Mouse (Mus musculus) ovary, postnatal 14 days (tissue): Measurements from ENCODE around the gene Rhobtb3.
A peak's percentile ranks its signal among the peaks of the same experiment; 100 is the strongest.

Experiments
- DNase-seq: peaks from one replicate; pipeline ENCODE4 v3.0.0; 2022; ENCODE audit warnings: low spot score

Rhobtb3 gene

DNA sequence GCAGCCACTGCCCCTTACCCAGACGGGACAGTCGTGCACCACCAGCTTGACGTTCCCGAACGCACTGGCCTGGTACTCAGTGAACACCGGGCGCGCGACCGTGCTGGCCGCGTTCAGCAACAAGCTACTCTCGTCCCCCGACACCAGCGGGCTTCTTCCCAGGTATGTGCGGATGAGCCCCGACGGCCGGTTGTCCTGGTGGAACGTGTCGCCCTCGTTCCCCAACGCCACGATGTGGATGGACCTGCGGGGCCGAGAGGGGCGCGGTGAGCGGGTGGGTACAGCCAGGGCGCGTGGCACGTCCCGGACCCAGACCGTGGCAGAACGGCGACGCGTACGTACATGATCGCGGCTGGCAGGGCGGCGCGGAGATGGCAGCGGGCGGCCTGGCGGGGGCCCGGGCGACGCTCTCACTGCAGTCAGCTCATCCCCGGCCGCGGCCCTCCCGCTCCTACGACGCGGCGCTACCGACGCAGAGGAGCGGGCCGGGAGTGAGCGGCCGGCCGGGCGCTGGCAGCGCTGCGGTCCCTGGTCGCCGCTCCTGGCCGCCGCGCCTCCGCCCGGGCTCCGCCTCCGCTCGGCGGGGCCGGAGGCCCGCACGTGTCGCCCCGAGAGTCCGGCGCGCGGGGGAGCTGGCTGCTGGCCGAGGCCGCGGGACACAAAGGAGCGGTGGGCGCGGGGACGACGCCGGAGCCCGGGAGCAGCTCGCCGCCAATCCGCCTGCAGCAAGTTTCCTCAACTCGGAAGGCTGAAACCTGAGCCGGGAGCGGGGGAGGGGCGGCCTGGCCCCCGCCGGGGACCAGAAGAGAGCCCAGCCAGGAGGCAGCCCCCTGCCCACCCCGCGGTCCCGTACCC is at the start of gene Rhobtb3:
Gene Rhobtb3, minus strand, starts transcription at position 737 of the 855 bp plus-strand sequence.
- peak; percentile 71 for DNase-seq

DNA sequence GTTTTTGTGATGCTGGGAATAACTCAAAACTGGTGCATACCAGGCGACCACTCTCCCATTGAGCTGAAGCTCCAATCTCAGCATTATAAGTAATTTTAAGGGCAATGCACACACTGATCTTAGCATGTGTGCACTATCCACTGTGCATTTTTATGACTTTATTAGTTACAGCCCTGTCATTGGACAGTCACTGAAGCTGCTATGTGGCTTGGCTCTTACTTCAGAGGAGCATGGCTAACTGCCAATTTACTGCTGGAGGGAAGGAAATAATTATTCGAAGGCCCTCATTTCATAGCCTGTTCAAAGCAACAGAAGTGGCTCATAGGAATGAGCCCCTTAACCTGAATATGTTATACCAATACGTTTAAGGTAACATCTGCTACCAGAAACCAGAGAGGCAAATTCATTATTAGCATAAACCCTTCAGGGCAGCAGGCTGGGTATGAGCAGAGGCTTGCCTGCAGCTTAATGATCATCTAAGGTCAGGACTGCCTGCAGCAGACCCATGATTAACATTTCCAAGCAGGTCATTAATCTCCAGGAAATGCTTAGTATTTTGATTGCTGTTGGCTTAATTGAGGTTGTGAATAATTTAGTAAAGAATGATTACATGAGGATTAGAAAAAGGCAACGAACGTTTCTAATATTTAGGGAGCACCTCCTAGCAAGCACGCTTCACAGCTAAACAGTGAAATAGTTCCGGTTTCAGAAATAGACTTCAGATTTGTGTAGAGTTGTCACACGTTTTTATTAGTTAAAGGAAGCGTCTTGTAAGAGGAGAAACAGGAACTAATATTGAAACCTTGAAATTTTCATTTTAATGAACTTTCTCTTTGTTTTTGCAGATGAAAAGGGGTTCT is 48.7 kb upstream of the Rhobtb3 start:
- DNase-seq, result no peak

DNA sequence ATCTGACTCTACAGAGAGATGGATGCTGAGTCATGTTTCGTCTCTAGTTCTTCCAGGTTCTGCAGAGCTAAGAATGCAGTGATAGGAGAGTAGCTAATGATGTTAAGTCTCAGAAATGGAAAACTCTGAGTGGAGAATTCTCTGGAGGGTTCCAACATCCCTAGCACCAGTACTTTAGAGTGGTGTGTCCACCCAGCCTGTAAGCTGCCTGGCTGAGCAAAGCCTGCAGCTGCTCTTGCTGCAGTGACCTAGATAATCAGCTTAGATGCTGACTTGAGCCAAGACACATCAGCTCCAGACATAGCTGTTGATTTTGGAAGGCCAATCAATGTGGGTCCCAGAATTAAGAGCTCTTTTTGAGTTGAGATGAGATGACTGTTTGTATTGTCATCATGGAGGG is 44.4 kb upstream of the Rhobtb3 start:
- DNase-seq, result no peak

DNA sequence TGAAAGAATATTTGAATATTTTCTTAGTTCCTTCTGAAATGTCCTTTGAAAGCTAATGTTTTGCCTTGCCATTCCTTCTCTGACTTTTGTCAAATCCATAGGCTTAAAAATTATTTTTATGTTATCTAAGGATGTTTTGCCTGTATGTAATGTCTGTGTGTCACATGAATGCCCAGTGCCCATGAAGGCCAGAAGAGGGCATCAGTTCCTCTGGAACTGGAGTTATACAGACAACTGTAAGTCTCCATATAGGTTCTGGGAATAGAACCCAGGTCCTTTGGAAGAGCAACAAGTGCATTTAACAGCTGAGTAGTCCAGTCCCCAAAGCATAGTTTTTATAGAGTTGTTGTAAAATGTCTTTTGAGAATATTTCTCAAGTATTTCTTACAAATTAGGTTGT is 38.2 kb upstream of the Rhobtb3 start:
- DNase-seq, result no peak

DNA sequence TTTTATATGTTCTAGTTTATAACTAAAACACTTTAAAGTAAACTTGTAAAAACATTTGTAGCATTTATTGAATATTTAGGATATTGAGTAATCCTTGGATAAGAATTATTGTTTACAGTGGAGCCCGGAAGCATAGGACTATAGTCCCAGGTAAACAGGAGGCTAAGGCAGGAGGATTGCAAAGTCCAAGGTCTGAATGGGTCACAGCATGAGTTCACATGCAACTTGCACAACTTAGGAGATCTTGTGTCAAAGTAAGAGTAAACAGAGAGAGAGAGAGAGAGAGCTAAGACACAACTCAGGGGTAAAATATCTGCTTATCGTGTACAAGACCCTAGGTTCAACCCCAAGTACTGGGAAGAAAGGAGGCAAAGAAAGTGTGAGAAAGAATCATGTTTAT is 32.9 kb upstream of the Rhobtb3 start:
- no peak for DNase-seq

DNA sequence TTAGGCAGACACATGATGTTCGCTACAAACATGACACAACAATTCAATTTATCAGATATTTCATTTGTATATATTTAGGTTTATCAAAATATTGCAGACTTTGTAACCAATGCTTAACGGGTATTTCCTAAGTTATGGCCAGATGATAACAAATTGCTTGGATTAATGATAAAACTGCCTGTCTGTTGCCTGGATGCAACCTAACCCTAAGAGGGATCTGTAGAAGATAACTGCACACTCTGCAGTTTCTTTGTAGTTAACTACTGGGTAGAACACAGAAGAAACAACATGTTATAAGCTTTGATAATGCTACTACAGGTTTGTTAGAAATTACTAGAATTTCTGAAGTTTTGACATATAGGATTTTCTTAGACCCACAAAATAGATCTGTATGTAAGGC is 32.5 kb upstream of the Rhobtb3 start:
- DNase-seq, result no peak

DNA sequence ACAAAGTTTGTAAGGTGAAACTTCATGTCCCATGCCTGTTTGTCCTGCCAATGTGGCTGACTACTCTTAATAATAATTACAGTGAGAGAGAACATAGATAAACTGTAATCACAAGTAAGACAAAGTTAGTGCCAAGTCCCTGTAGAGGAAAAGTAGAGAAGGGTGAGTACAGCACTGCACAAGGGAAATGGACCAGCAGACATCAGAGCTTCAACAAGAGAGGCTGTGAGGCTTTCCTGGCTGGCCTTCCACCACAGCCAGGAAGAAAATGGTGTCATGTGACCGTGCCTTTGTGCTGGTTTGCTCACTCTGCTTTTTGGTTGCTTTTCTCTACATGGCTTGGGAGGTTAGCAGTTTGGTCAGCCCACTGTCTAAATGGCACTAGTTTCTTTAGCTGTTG is 31.9 kb upstream of the Rhobtb3 start:
- no peak for DNase-seq

DNA sequence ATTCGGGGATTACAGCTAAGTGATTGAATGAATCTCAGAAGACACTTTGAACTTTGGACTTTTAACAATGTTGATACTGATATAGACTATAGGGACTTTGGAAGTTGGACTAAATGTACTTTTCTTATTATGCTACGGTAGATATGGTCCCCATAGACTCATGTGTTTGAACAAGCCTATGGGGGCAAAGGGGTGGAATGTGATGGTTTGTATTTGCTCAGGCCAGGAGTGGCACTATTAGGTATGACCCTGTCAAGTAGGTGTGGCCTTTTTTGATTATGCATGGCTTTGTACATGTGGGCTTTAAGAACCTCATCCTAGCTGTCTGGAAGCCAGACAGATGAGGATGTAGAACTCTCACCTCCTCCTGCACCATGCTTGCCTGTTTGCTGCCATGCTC is 30.8 kb upstream of the Rhobtb3 start:
- DNase-seq, result no peak

DNA sequence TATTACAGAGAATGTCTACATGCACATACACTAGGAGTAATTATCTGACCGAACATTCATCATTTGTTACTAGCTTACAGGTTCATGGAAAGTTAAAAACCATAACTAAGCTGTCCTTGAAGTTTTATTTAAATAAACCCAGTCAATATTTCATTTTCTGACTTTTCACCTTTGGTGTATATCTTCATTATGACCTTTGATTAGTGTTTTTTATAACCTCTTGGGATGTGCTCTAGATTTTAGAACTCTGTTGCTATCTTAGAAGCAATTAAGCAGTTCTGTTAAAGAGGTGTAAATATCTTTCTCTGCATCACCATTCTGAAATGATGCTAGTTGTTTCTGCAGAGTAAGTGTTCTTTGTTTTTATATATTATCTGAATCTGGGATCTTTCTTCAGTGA is 23.1 kb upstream of the Rhobtb3 start, which contains the start of gene Spata9:
Gene Spata9, plus strand, starts transcription at position 301 of the 400 bp plus-strand sequence.
- DNase-seq, result no peak

DNA sequence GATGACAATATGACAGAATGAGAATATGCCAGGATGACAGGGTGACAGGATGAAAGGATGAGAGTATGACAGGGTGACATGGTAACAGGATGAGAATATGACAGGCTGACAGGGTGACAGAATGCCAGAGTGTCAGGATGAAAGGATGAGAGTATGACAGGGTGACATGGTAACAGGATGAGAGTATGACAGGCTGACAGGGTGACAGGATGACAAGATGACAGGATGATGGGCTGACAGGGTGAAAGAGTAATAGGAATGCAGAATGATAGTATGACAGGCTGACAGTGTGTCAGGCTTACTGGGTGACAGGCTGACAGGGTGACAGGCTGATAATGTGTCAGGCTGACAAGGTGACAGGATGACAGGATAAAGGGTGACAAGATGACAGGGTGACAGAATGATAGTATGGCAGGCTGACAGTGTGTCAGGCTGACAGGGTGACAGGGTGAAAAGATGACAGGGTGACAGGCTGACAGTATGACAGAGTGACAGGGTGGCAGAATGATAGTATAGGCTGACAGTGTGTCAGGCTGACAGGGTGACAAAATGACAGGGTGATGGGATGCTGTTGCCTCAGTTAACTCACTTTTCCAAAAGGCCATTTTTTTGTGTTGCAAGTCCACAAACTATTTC is 11.8 kb upstream of the Rhobtb3 start:
- no peak for DNase-seq

DNA sequence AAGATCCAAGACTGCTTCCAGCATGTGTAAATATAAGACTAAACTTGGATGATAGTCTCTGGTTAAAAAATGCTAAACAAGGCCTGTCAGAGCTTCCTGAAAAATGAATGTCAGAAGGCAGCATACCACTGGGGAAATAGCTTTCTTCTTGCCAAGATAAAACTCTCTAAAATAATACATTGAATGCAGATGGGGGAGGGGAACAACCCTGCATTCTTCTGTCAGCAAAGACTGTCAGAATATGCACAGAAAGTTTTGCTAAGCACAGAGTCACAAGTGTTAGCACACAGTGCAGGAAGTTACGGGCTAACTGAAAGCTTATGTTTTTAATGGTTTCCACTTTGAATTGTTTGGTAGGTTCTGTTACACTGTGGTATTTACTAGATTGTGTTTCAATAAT is 6.6 kb upstream of the Rhobtb3 start:
- no peak for DNase-seq

DNA sequence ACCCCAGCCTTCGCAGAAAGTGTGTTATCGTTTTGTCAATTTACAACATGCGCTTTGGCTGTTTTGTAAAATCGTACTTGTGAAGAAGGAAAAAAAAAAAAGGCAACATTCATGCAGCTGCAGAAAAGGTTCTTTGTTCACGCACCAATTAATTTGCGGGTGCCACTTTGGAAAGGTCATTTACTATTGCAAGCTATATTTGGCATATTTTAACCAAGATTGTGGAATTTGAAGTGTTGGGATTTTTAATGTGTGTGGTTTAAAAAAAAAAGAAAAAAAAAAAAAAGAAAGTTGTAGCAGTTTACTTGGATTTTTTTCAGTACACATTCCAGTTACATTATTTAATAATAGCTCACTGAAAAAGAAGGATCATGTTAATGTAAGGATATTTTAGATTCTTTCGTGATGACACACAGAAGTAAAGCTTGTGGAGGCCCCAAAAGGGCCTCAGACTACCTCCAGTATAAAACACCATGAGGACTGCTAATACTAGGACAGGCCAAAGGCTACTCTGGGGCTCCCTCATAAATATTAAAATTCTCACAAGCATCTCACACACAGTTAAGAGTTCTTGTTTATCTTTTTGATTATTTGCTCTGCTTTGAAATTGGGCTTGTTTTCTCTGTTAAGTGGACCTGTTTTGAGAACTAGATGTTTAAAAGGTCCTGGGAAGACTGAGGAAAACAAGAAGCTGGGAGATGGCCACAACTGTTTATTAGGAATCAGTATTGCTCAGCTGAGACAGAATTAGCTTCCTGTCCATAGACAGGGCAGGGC is 507 bp upstream of the Rhobtb3 start:
- DNase-seq, result no peak

DNA sequence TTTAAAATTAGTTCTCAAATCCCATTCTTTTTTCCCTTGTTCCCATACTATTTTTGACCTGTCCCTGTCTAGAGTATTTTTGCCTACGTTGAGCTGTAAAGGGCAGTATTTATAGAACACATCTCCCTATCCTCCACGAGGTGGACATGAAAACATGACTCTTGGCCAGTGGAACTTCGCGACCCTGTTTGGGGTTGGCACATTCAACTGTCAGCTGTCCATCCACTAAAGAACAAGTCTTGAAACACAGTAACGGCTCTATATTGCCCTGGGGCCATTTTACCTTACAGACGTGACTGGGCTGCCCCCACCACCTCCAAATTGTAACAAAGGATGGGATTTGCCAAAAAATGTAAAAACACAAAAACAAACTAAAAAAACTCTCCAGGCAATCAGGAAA is 994 bp downstream of the Rhobtb3 start:
- no peak for DNase-seq

DNA sequence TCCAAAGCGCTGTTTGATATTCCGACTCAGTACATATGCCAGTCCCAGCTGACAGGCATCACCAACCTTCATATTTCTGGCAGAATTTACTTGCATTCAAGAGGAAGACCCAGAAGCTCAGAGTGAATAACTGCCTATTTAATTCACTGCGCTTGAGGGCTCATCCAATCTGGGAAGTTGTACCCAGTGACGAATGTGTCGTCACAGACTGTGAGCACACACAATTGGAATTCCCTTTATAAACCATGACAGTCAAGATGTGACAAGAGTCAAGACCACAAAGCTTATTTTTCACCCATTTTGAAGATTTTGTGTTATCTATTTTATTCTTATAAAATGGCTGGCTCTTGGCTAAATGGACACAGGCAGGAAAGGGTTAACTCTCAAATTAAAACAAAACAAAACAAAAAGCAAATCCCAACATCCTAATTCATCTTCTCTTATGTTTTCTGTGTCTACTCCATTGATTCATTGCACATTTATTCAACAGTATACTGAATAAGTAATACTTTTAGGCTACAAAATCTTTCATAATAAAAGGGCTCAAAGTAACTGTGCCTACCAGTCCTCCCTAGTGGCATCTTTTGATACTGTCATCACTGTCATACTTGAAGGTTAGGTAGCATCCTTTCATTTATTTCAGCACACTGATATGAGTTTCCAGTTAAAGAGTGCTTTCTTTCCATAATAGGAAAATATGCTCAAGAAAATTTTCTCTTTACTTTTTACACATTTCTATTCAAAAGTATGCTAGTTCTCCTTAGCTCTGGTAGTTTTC is 2.0 kb downstream of the Rhobtb3 start:
- no peak for DNase-seq

DNA sequence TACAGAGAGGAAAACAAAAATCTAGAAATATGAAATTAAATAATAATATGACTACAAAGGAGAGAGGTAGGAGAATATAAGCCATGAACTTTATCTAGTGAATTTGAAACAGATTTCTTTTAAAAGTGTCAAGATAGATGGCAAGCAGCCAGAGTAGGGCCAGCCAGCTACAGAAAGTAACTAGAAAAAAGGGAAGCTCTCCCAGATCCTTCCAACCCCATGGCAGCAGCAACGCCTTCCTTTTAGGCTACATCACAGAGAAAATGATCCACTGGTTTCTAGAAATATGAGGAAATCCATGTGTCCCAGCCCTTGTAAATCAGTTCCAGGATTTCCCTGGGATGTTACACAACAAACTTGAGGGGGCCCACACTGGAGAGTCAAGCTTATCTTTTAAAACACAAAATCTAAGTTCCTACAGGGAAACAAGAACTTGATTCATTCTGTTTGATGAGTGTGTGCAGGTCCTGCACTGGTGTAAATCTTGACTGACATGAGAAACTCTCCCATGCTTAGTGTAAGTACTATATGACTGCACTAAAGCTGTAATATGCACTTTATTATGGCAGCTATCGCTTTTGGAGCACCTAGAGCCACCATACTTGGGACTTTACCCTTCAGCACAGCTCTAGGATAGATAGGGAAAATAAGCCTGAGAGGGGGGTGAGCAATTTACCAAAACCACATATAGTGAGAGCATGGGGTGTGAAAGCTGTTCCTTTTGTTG is 2.8 kb downstream of the Rhobtb3 start:
- DNase-seq, result no peak

DNA sequence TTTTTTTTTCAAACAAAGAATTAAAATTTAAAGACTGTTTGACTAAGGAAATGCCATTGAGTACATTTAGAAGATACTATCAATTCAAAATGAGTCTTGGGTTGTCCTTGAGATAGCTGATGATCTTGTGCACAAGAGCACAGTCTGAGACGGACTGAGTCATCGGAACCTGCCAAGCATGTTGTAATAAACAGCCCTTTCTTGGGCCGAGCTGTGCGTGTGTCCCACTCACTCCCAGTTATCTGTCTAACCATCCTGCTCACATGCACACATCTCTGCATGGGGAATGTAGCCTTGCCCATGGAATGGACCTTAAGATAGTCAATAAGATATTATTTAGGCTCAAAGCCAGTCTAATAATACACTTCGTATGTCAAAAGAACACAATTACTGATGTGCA is 4.9 kb downstream of the Rhobtb3 start:
- no peak for DNase-seq

DNA sequence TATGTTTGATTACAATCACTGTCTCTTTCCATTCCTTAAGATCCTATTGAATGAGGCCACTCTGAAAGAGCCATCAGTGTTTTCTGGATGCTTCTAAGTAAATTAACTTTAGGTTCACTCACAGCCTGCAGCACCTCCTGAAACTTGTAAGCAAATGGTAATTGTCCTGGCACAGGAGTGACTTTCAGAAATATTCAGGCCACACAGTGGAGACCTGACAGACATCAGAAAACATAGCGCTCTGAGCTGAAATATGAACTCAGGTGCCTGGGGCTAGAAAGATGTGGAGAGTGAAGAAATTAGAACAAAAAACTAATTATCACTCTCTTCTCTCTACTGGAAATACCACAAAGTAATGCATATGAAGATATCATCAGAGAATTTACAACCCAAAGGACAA is 10.4 kb downstream of the Rhobtb3 start:
- DNase-seq, result no peak

DNA sequence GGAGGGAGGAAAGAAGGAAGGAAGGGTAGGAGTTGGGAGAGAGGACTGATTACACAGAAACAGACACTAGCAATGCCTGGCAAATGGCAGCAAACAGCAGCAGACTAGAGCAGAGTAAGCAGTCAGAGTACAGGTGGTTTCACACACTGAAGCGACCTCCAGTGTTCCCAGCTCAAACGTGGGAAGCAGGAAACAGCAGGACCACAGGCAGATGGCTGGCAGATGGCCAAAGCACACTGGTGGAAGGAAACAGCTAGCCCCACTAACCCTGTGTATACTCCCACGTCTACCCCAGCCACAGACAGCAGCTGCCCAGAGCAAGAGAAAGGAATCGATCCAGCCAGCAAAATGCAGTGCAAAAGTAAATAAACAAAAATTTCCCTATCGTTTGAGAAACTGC is 12.7 kb downstream of the Rhobtb3 start:
- peak; percentile 16 for DNase-seq

DNA sequence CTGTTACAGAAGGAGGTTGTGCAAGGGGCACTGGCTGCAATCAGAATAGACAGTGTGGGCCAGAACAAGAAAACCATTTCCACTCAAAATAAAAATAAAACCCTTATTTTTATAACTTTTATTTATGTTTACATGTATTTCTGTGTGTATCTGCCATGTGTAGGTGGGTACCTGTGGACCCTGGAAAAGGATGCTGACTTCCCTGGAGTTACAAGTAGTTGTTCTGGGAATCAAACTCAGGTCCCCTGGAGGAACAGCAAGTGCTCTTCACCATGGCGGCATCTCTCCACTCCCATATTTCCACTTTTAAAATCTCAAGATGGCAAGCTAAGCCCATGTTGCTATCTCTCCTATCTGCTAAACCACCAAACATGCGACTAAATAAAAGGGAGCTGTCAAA is 13.1 kb downstream of the Rhobtb3 start:
- no peak for DNase-seq

DNA sequence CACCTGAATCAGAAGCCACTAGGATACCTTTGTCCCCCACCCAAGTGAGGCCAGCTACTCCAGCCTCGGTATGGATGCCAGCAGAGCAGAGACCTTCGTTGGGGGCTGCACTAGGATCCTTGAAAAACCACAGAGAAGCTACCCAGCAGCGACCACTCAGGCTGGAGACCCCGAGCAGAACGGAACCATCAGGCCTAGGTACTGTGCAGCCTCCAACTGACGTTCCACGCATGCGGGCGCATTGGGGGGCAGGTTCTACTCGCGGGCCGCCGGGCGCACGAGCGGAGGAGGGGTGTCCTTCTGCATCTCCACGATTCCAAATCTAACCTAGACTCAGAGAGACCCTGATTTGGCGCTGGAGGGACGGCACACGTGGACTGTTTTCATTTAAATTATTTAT is 13.7 kb downstream of the Rhobtb3 start:
- DNase-seq, result no peak
